Mouse (Mus musculus): ENCODE measurements around the gene Ociad2.

Gene Ociad2

DNA sequence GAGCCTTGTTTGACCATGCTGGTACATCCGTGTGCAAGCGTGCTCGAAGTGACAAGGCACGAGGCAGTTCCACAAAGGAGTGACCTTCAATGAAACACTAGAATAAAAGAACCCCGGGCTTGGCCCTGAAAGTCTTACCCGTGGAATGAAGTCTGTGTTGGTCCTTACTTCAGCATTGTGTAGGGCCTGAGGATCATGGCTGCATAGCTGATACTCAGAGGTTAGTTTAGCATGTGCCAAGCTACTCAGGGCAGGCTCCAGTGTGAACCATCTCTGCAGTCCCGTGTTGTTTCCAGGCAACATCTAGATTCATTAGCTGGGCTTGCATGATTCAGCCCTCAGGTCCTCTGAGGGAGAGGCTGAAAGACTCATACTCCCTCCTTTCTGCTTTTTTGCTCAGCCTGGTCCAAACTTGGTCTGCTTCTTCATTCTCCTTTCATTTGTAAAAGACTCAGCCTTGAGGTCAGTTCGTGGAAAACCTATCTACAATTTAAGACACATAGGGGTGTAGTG is at the start of gene Ociad2:
Ociad2 (minus strand) TSS at position 306 of the 513 bp plus-strand sequence.
- no peak for DNase-seq

DNA sequence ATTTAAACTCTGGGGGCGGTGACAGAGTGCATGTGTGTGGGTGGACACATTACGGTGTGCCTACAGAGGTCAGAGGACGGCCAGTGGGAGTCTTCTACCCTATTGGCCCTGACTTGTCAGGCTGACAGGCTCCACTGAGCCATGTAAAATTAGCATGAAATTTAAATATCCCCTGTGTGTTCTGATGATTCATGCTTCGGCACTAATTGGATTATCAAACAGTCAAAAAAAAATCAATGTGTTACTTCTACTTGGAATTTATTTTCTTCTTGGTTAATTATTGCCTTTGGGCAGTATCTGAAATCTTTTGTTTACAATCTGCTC is 42.8 kb upstream of the Ociad2 start:
- DNase-seq, result no peak

DNA sequence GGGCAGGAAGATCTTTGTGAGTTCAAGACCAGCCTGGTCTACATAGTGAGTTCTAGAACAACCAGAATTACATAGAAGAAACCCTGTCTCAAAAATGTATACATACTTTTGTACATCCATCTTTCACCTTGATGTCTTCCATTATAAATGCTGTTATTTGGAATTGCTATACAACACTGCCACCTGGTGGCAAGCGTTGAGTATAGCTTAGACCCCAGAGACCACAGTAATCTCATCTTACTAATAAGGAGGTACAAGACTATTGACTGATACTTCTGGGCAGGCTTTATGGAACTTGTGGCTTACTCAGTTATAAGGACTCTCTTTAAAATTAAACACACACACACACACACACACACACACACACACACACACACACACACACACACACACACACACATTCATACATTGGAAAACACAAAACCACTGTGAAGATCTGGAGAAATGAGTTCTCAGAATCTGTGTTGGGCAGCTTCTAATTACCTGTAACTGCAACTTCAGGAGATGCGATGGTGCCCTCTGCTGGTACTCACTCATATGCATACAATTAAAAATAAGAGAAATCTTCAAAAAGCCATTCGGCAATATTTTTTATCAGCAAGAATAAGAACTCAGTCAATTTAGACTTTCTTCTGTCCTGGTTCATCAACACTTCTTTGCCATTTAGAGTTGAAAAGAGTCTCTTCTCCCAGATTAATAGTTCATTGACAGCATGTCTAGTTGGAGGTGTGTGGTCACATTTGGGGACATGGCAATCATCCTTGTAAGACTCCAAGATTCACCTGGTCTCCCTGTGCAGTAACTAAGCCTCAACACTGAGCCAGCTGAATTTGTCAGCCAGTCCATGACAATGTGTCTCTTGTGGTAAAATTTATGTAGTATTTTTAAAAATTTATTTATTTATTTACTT is 42.2 kb upstream of the Ociad2 start:
- DNase-seq, result peak; percentile 40

DNA sequence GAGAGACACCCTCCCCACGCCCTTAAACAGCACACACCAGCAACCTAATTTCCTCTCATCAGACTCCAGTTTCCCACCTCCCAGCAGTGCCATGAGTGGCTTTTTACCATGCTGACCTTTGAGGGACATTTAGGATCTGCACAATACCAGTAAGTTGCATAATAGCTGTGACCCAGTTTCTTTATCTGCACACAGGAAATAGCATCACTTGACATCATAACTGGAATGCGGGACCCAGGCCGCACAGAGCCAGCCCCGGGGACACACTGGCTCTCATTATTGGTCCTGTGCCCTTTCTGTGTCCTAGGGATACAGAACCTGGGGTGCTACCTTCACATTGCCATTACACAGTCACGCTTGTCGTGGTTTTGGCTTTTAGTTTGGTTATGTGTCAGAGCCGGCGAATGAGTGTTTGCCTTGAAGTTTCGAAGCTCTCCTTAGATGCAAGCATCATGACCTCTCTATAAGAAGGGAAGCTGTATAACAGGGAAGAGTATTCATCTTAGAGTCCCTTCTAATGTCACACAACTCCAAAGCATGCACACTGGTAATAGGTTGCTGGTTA is 41.2 kb upstream of the Ociad2 start:
- DNase-seq, result no peak

DNA sequence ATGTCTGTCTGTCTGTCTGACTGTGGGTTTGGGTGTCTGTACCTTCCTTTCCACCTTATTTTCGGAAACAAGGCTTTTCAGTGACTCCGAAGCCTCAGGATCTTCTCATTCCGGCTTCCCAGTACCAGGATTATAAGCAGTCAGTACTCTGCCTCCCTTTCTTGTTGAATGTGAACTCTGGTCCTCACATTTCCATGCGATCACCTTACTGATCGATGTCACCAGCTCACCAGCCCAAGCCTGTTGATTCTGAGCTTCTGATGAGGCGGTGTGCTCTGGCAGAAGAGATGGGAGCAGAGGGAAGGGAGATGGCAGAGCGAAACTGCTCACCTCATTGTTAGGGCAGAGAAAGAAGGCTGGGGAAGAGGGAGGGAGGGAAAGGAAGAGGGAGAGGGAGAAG is 40.7 kb upstream of the Ociad2 start:
- no peak for DNase-seq

DNA sequence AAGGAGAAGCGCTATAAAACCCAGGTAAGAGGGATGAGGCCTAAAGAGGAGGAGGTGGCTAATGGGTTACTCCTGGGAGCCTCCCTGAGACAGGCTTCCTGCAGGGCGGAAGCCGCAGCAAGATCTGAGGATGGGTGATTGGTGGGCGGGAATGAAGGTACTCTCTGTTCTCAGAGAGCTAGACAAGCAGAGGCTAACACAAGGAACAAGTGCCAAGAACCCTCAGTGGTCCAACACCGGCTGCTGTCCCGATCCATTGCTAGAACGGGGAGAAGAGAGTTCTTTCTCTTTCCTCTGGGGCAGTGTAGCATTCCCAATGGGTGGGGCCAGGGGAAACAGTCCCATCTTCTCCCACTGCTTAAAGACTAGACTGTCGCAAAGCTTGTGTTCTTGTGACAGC is 40.0 kb upstream of the Ociad2 start:
- DNase-seq, result no peak

DNA sequence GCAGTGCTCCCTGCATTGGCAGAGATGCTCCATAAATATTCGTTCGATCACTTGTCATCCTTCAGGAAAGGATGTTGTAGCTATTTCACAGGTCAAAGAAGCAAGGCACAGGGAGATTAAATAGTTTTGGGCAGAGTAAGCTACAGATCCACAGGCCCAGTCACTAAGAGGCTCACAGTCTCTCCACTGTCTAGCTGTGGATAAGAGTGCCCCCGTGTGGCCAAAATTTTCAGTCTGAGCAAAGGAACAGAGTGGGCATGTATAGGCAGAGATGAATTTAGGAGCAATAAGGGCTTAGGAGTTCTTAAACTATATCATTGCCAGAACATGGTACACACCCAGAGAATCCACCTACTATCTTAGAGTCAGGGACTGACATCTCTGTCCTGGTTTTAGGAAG is 39.1 kb upstream of the Ociad2 start:
- DNase-seq, result peak; percentile 30

DNA sequence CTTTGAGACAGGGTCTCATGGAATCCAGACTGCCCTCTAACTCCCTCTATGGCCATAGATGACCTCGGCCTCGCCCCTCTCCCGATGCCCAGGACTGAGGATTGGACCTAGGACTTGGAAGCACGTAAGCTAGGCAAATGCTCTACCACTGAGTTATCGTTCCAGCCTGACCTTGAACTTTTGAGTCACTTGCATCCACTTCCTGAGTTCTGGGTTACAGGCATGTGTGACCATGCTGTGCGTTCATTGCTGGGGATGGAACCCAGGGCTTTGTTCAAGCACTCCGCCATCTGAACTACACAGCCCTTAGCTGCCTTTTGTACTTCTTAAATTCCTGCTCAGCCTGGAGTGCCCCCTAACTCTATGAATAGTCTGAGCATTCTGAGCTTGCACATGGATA is 35.7 kb upstream of the Ociad2 start:
- no peak for DNase-seq

DNA sequence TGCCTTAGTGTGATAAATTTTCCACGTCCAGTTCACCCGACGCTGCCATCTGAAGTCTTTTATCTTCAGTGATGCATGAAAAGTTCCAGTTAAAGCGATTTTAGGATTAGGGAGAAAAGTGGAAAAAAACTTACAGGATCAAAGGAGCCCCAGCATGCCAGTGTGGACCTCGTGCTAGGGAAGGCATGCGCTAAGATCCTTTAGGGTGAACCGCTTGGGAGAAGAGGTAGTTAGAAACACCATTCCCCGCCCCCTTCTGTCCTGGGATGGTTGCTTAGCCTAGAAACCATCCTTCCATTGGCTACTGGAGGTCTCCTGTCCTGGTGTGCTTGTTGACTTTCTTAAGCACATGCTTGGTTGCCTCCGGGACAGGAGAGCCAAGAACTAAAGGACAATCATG is 35.2 kb upstream of the Ociad2 start:
- no peak for DNase-seq

DNA sequence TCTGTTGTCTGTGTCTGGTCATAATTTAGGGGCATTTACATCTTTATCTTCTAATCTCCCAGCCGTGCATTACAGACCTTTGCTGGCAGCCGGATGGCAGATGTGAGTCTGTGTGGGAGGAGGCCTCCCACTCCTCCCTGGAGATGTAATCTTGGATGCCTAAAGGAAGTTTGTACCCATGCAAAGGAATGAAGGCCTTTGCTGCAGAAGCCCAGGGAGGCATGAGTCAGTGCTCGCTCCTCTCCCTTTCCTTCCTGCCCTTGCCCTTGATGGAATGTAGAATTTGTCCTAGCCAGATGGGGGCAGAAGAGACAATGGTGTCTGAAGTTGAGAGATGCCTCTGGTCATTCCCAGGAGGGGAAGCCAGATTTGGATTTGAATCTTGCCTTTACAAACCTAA is 32.4 kb upstream of the Ociad2 start:
- DNase-seq, result no peak

DNA sequence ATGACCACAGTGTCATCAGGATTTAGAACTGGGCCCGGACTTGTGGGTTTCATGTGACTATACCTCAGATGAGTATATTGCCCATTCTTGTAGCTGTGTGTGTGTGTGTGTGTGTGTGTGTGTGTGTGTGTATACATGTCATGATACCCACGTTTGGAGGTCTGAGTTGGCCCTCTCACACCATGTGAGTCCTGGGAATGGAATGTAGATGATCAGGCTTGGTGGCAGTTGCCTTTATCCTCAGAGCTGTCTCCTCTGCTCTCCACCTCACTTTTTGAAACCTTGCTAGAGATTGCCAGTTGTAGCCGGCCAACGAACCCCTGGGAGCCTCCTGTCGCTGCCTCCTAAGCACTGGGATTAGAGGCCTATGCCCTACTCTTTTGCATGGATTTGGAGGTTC is 31.8 kb upstream of the Ociad2 start:
- no peak for DNase-seq

DNA sequence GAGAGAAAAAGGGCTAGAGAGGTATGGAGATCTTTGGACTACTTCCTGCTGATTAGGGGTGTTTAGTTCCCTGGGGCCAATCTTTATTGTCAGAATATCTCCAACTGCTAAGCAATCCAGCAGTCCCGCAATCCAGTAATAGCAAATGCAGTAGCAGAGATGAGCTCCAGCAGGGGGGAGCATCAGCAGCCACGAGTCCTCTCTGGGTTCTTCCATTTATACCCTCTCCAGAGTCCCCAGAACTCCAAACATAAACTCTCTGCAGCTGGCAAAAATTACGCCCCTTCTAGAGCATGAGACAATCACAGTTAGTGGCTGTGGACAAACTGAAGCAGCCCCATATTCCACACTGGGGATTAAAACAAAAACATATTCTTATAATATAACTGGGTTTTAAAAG is 28.9 kb upstream of the Ociad2 start:
- DNase-seq, result no peak

DNA sequence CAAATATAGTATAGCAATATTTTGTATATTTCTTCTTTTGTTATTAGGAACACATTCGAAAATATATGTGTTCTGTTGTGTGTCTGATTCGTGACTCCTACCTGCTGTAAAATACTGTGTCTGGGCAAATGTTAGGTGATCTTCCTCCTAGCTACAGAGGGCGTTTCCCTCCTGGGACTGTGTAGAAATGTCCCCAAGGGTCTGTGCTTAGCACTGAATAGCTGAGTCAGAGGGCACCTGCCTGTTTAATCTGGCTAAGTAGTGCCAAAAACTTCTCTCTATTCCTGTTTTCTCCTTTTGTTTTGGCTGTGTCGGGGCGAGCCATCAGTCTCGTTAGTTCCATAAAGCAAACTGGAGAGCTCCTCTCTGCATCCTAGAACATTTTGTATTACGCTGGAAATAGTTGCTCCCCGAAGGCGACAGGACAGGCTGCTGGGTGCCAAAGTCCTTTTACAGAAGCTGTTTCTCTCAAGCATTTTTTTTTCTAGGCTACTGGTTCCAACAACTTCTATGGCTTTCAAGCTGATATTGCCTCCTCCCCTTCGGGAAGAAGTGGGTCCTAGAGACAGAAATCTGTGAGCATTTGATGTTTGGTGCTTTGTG is 28.1 kb upstream of the Ociad2 start:
- DNase-seq, result no peak

DNA sequence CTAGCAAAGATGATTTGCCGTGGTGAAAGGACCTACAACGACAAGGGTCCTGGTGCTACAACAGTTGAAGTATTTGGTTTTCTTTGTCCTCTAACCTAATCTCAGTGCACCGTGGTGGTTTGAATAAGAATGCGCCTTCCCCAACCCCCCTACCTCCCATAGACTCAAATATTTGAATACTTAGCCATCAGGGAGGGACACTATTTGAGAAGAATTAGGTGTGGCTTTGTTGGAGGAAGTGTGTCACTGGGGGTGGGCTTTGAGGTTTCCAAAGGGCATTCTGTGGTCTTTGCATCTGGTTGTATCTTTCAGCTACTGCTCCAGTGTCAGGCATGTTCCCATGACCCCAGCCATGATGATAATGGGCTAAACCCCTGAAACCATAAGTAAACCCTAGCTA is 27.1 kb upstream of the Ociad2 start:
- no peak for DNase-seq

DNA sequence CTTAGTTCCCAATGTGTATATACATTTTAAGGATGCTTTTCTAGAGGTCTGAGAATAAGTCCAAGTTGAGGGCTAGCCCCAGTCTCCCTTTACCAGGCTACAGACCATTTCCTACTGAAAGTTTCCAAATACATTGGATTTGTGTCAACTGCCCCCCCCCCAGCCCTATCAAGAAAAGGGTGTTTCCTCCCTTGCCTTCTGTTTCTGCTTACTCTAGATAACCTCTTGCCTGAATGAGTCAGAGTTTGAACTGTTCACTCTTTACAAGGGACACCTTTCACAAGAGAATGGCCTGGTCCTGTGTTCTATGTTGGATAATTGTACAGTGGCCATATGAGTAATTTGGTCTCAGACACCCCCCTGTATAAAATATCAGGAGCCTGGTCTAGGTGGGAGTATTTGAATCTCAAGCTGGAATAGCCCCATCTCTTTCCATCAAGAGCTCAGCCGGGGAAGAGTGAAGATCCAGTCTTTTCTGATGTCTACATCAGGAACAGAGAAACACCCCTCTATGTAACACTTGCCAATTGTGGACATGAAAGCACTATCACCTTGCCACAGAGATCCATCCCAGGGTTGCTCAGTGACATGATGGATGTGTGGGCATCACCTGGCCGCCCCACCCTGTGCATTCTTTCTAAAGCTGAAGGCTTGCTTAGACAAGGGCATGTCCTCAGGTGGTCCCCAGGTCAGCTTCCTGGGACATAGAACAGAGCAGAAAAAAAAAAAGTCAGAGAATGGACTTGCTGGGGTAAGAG is 23.5 kb upstream of the Ociad2 start:
- no peak for DNase-seq

DNA sequence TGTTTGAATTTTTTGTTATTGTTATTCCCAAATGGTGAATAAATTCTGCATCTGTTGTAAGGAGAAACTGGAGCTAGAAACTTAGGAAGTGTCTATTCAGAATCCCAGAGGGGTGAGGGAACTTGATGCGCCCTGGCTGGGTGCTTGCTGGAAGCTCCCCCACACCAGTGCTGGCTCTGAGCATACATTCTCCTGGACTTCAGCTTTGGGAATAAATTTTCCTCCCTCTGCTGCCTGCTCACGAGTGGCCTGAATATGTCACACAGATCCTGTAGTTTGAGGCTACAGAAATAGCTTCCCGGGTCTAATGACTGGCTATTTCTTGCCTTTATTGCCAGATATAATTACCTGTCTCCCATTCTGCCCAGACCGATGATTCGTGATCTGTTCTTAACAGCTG is 22.0 kb upstream of the Ociad2 start:
- DNase-seq, result no peak

DNA sequence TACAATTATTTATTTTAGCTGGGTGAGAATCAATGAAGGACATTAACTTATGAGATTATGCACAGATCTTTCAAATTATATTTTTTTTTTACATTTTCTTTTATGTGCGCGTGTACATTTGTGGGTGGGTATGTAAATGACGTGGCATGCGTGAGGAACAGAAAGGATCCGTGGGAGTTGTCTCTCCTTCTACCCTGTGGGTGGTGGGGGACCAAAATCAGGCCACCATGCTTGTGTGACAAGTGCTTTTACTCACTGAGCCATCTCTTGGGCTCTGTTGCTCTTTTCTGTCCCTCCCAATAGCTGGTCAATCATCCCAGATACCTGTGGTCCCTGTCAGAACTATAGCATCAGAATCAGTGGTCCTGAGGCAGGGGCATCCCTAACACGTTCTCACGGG is 21.5 kb upstream of the Ociad2 start:
- no peak for DNase-seq

DNA sequence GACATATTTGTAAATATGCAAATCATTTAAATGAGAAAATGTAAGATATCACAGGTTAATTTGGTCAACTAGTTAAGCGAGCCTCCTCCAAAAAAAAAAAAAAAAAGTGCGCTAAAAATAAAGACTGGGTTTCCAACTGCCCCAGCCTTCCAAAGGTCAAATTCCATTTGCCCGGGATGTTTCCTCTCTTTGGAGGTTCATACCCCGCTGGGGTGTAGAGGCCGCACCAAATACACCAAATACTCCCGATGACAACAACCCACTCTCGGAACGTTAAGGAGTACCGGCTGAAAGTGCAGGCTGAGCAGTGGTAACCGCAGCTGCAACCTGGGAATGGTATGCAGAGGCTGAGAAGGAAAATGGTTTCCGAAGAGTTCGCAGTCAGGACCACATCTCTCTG is 19.4 kb upstream of the Ociad2 start:
- DNase-seq, result no peak

DNA sequence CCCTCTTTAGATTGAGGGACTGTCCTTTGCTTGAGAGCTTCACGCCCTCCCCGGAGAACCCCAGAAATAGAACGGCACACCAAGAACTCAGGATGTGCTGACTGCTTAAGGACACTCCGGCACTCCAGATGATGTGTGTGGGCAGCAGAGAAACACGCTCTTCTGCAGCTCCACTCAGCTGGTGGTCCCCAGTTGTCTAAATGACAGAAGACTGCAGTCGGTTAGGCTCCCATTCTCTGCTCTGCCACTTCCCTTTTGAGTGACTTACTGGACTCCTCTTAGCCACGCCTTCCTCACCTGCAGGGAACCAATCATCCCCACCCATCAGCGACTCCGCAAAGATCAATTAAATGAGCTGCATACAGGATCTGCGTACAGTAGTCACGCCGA is 18.9 kb upstream of the Ociad2 start:
- DNase-seq, result no peak

DNA sequence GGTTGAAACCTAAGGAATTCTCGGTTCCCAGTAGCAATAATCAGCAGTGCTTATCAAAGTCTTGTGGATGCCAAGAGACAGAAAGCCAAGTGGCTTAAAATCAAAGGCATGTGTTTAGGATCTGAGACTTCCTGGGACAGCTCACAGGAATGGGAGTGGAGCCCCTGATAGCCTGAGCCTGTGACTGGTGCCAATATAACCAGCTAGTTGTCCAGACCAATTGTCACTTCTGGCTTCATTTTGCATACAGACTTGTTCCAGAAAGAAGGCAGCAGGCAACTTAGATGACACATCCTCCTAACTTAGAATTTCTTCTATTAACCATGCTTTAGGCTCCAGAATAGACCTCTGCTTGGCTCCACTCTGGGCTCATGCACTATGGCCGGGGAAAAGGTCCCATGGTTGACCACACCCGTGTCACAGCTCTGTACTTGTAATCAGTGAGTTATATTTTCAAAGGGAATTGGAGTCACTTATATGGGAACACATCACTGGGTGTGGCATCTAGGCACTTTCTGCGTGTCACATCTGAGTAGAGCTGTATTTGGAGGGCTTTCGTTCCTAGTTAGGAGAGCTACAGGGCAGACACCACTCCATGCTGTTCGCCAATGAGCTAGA is 18.4 kb upstream of the Ociad2 start:
- DNase-seq, result no peak

DNA sequence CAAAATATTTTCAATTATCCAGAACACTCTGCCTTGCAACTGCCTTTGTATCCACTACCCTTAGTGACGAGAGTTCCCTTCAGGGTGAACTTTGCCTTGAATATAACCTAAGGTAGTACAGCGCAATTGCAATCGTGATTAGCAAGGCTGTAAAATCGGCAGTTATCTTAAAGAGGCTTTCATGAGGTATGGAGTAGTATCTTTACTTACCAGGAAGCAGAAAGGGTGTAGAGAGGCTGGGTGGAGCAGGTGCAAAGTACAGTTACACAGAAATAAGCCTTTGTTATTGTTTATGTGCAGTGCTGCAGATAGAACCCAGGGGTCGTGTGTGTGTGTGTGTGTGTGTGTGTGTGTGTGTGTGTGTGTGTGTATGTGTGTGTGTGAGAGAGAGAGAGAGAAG is 14.6 kb upstream of the Ociad2 start:
- no peak for DNase-seq

DNA sequence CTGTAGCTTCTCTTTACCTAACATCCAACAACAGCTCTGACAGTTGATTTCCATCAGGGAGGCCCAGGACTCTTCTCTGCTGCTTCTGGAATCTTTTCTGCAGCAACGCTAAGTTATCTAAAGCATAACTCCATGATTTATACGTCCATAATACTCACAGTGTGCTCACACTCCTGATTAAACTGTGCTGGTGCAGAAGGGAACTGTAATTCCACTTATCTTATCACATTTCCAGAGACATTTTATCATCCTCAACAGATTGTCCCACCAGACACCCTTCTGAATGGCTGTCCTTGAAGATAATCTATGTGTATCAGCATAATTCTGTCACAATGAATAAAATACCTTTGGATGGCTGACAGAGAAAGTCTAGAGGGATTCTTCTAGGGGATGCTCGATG is 13.2 kb upstream of the Ociad2 start:
- DNase-seq, result no peak

DNA sequence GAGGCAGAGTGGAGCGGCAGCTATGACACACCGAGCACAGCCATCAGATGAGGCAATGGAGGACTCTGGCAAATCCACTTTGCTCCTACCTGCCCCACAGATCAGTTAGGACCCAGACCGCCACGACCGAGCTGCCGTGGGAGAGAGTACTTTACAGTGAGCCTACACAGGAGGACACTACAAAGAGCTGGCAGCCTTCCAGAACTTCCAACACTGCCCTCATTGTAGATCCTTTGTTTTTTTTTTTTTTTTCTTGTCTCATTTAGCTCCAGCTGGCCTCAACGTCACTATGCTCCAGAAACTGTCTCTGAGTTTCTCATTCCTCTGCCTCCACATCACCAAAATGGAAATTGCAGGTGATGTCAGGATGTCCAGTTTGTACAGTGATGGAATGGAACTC is 12.7 kb upstream of the Ociad2 start:
- no peak for DNase-seq
